Mouse (Mus musculus) myocyte (in vitro differentiated cells): ENCODE results near the gene Igfbpl1. TPM values are rescaled to one million over a fixed set of nuclear protein-coding genes. Genes with fewer than 3 reads are reported as not detected.

Experiments
- H3K27me3 ChIP-seq: one replicate; pipeline ENCODE4 v1.6.1; 2011; ENCODE audit not compliant: control insufficient read depth, insufficient read depth, insufficient read length
- H3K36me3 ChIP-seq: one replicate; pipeline ENCODE4 v1.6.1; 2011; ENCODE audit not compliant: control insufficient read depth, insufficient read depth
- H3K4me2 ChIP-seq: one replicate; pipeline ENCODE4 v1.6.1; 2011; ENCODE audit warnings: low read depth, control low read depth
- H3K4me3 ChIP-seq: one replicate; pipeline ENCODE4 v1.5.1; 2011; ENCODE audit warnings: mild to moderate bottlenecking, control low read depth, moderate library complexity
- H3K79me2 ChIP-seq: one replicate; pipeline ENCODE4 v1.6.1; 2011; ENCODE audit not compliant: control insufficient read depth, insufficient read depth
- H3ac ChIP-seq: one replicate; pipeline ENCODE4 v1.6.1; 2011; ENCODE audit not compliant: control insufficient read depth, insufficient read length
- CEBPB ChIP-seq: IDR thresholded peaks from 2 replicates; pipeline ENCODE4 v1.6.1; 2011; ENCODE audit warnings: mild to moderate bottlenecking, moderate library complexity; ENCODE audit not compliant: poor library complexity, insufficient read depth, severe bottlenecking
- E2F4 ChIP-seq: IDR thresholded peaks from one replicate; pipeline ENCODE4 v1.6.1; 2011; ENCODE audit warnings: mild to moderate bottlenecking, control low read depth, moderate library complexity; ENCODE audit not compliant: insufficient read depth
- MAX ChIP-seq: IDR thresholded peaks from one replicate; pipeline ENCODE4 v1.6.1; 2011; ENCODE audit warnings: low read depth, mild to moderate bottlenecking, control low read depth
- MYOD1 ChIP-seq, 3 experiments: IDR thresholded peaks; one replicate each; pipeline ENCODE4 v1.6.1; 2011; ENCODE audit warnings: control low read depth in 2 of 3, low read depth in 2 of 3, mild to moderate bottlenecking in 2 of 3, moderate library complexity in 1 of 3; ENCODE audit not compliant: insufficient read length in 2 of 3, control insufficient read depth in 1 of 3
- MYOG ChIP-seq, 3 experiments: IDR thresholded peaks; one replicate each; pipeline ENCODE4 v1.6.1; 2011; ENCODE audit warnings: control low read depth in 2 of 3, low read depth in 2 of 3, mild to moderate bottlenecking in 2 of 3; ENCODE audit not compliant: insufficient read length in 2 of 3, control insufficient read depth in 1 of 3, insufficient read depth in 1 of 3
- POLR2A ChIP-seq: IDR thresholded peaks from one replicate; pipeline ENCODE4 v1.6.1; 2011; ENCODE audit warnings: low read depth, mild to moderate bottlenecking, control low read depth, moderate library complexity; ENCODE audit not compliant: insufficient read length
- POLR2AphosphoS2 ChIP-seq: IDR thresholded peaks from one replicate; pipeline ENCODE4 v1.6.1; 2011; ENCODE audit warnings: low read depth, control low read depth; ENCODE audit not compliant: insufficient read length
- REST ChIP-seq: IDR thresholded peaks from one replicate; pipeline ENCODE4 v1.6.1; 2011; ENCODE audit warnings: mild to moderate bottlenecking, control low read depth, moderate library complexity; ENCODE audit not compliant: insufficient read depth, insufficient read length
- SRF ChIP-seq: IDR thresholded peaks from one replicate; pipeline ENCODE4 v1.6.1; 2011; ENCODE audit warnings: low read depth; ENCODE audit not compliant: control insufficient read depth, insufficient read length
- TCF12 ChIP-seq: IDR thresholded peaks from one replicate; pipeline ENCODE4 v1.6.1; 2011; ENCODE audit warnings: mild to moderate bottlenecking, control low read depth; ENCODE audit not compliant: poor library complexity, insufficient read depth, severe bottlenecking
- TCF3 ChIP-seq: IDR thresholded peaks from one replicate; pipeline ENCODE4 v1.6.1; 2011; ENCODE audit warnings: low read depth, control low read depth; ENCODE audit not compliant: insufficient read length
- USF1 ChIP-seq: IDR thresholded peaks from one replicate; pipeline ENCODE4 v1.6.1; 2011; ENCODE audit warnings: low read depth, mild to moderate bottlenecking, control low read depth, moderate library complexity
- polyA plus RNA-seq: library from polyadenylated mRNA; unstranded; fragments of >200 nt; fragmentation: generic; extraction: Trizol; gene quantifications from one replicate; pipeline ENCODE4 v1.2.1, GENCODE M21; 2012; ENCODE audit warnings: missing spikeins

Gene Igfbpl1
- polyA plus RNA-seq, 1 experiment: not detected

GRCm38 (mm10) chr4:45789263-45789958 is 37.3 kb downstream of the Igfbpl1 start:
- H3ac ChIP-seq: no peak overlapping the region
- H3K4me3 ChIP-seq: no peak overlapping the region
- no peaks in the 10 kb centered on the region for H3K79me2 ChIP-seq
- peaks cover 69% of the 10 kb centered on the region for H3K27me3 ChIP-seq
- no peak overlapping the region for H3K4me2 ChIP-seq
- H3K36me3 ChIP-seq: no peaks in the 10 kb centered on the region
- TF ChIP-seq MYOD1 (IDR thresholded peaks at IDR 0.05; ENCODE audit: control insufficient read depth in 1 of 3, insufficient read length in 2 of 3, low read depth in 2 of 3) (no peak), REST (no peak), TCF12 (no peak), MAX (no peak), CEBPB (no peak), SRF (no peak), E2F4 (no peak), POLR2AphosphoS2 (no peak), POLR2A (no peak), USF1 (no peak), MYOG (IDR thresholded peaks at IDR 0.05; ENCODE audit: control insufficient read depth in 1 of 3, insufficient read depth in 1 of 3, insufficient read length in 2 of 3, low read depth in 2 of 3) (no peak), TCF3 (no peak)

GRCm38 (mm10) chr4:45788446-45789081 is 38.2 kb downstream of the Igfbpl1 start:
- Histone ChIP-seq H3K4me2 (no peak overlapping the region), H3ac (no peak overlapping the region), H3K36me3 (no peaks in the 10 kb centered on the region), H3K27me3 (peaks cover 61% of the 10 kb centered on the region), H3K4me3 (no peak overlapping the region), H3K79me2 (no peaks in the 10 kb centered on the region)
- TF ChIP-seq MYOD1 (IDR thresholded peaks at IDR 0.05; ENCODE audit: control insufficient read depth in 1 of 3, insufficient read length in 2 of 3, low read depth in 2 of 3) (no peak), POLR2A (no peak), MAX (no peak), SRF (no peak), POLR2AphosphoS2 (no peak), USF1 (no peak), TCF12 (no peak), REST (no peak), CEBPB (no peak), E2F4 (no peak), TCF3 (no peak), MYOG (IDR thresholded peaks at IDR 0.05; ENCODE audit: control insufficient read depth in 1 of 3, insufficient read depth in 1 of 3, insufficient read length in 2 of 3, low read depth in 2 of 3) (no peak)

GRCm38 (mm10) chr4:45786674-45787073 is 40.0 kb downstream of the Igfbpl1 start:
- no peak overlapping the region for H3K4me3 ChIP-seq
- no peaks in the 10 kb centered on the region for H3K79me2 ChIP-seq
- no peak overlapping the region for H3K4me2 ChIP-seq
- no peaks in the 10 kb centered on the region for H3K36me3 ChIP-seq
- no peak overlapping the region for H3ac ChIP-seq
- TF ChIP-seq POLR2AphosphoS2: no peak
- no peak for TF ChIP-seq SRF
- TF ChIP-seq CEBPB: no peak
- no peak for TF ChIP-seq POLR2A
- TF ChIP-seq TCF12: no peak
- no peak for TF ChIP-seq USF1
- TF ChIP-seq MAX: no peak
- TF ChIP-seq MYOG (IDR thresholded peaks at IDR 0.05; ENCODE audit: control insufficient read depth in 1 of 3, insufficient read depth in 1 of 3, insufficient read length in 2 of 3, low read depth in 2 of 3): no peak
- TF ChIP-seq TCF3: no peak
- no peak for TF ChIP-seq MYOD1 (IDR thresholded peaks at IDR 0.05; ENCODE audit: control insufficient read depth in 1 of 3, insufficient read length in 2 of 3, low read depth in 2 of 3)
- TF ChIP-seq E2F4: no peak
- H3K27me3 ChIP-seq: peaks cover 50% of the 10 kb centered on the region

- Histone ChIP-seq H3K27me3 (peaks cover 50% of the 10 kb centered on the region), H3K4me3 (no peak overlapping the region), H3K4me2 (no peak overlapping the region), H3ac (no peak overlapping the region), H3K36me3 (no peaks in the 10 kb centered on the region), H3K79me2 (no peaks in the 10 kb centered on the region)
- TF ChIP-seq TCF3 (no peak), POLR2AphosphoS2 (no peak), SRF (no peak), USF1 (no peak), E2F4 (no peak), POLR2A (no peak), REST (no peak), MYOG (IDR thresholded peaks at IDR 0.05; ENCODE audit: control insufficient read depth in 1 of 3, insufficient read depth in 1 of 3, insufficient read length in 2 of 3, low read depth in 2 of 3) (no peak)
Measured at GRCm38 (mm10) chr4:45785959-45786358, 40.8 kb downstream of the Igfbpl1 start.
